Mouse (Mus musculus): ENCODE data around the gene Snrpa1.

The Snrpa1 gene

DNA sequence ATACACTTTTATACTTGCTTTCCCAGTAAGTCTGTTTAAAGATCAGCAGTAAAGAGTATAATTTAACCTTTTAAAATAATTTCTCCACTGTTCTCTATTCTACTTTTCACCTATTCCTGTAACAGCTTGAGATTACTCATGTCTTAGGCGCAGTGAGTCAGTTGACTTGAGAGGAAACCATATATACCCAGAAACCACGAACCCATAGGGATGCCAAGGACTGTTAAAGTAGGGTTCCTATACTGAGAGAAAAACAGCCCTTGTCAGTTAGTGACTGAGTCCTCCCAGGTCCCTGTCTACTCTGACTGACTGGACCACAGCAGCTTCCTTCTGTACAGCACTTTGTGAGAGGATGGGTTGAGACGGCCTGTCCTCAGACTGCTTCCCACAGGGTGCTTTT lies 59.2 kb downstream of the Snrpa1 start:
- no peak for DNase-seq

GRCm38 (mm10) chr7:66118796-66119195 lies 60.0 kb downstream of the Snrpa1 start:
- no peak for DNase-seq

- DNase-seq: no peak
These were observed 61.3 kb downstream of the Snrpa1 start for GRCm38 (mm10) chr7:66120139-66120538.

- DNase-seq: no peak
These were observed 62.0 kb downstream of the Snrpa1 start for GRCm38 (mm10) chr7:66120702-66121396.
